Mouse (Mus musculus) T-cell, adult 2 months (primary cell): ENCODE results near the gene Loxl3.

Experiments used
- DNase-seq: peaks from one replicate; pipeline ENCODE4 v3.0.0; 2022; ENCODE audit warnings: low spot score

Gene Loxl3

GRCm38 (mm10) chr6:83017190-83017589 is 16.8 kb upstream of the Loxl3 start:
- no peak for DNase-seq

- no peak for DNase-seq
These were observed 14.9 kb upstream of the Loxl3 start for GRCm38 (mm10) chr6:83019044-83019443.

GRCm38 (mm10) chr6:83020121-83020520 is 13.9 kb upstream of the Loxl3 start:
- no peak for DNase-seq

DNA sequence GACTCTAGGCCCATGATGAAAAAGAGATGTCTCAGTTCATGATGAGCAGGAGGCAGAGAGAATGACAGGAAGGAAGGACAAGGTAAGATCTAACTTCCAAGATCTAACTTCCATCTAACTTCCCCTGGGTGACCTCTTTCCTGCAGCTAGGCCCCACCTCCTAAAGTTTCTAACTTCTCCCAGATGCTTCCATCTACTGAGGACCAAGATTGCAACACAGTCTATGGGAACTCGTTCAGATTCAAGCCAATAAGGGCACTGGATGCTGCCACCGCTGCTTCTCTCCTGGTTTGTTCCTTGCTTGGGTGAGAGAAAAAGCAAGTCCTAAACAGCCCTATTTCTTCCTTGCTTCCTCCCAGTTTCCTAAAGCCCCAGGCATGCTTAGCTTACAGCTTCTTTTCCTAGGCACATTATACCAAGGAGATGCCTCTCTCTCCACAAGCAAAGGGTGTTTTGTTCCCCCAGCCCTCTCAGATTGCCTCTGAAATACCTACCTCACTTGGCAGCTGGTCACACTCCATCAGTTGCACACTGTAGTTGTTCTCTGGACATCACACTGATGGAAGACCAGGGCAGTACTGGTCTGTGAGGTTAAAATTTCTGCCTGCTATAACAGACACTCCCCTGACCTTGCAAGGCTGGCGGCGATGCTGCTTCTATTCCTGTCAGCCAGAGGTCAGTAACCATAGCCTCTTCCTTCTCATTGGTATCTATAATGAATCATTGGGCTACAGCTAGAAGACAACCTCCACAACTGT is 13.0 kb upstream of the Loxl3 start:
- DNase-seq, result no peak

DNA sequence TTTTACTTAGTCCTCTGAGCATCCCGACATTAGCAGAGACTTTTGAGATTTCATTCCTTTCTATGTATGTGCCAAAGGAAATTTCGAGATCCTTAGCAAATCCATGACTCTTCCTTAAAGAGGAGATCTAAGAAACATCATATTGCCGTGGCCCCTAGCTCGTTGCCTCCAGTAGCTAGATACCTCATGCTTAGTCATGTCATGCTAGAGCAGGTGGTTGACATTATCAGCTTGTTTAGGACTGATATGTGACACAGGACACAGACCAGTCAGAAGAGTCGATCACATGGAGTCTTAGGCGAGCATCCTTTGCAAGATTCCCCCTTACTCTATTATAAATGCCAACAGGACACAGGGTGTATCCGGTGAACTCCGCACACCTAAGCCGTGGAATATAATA is 11.0 kb upstream of the Loxl3 start:
- no peak for DNase-seq

GRCm38 (mm10) chr6:83023786-83024185 is 10.2 kb upstream of the Loxl3 start:
- DNase-seq, result no peak

- no peak for DNase-seq
These were observed 9.6 kb upstream of the Loxl3 start for GRCm38 (mm10) chr6:83024421-83024820.

DNA sequence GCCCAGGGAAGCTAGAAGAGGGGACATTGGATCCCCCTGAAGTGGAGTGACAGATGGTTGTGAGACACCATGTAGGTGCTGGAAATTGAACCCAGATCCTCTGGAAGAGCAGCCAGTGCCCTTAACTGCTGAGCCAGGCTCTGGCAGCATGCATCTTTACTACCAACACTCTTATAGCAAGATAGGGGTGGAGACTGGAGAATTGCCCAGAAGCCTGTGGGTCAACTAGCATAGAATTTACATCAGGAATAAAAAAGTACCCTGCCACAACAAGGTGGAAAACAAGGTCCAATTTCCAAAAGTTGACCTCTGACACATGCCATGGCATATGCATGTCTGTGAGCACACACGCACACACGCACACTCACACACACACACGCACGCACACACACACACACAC is 8.8 kb upstream of the Loxl3 start:
- no peak for DNase-seq

GRCm38 (mm10) chr6:83027293-83027692 is 6.7 kb upstream of the Loxl3 start:
- no peak for DNase-seq

DNA sequence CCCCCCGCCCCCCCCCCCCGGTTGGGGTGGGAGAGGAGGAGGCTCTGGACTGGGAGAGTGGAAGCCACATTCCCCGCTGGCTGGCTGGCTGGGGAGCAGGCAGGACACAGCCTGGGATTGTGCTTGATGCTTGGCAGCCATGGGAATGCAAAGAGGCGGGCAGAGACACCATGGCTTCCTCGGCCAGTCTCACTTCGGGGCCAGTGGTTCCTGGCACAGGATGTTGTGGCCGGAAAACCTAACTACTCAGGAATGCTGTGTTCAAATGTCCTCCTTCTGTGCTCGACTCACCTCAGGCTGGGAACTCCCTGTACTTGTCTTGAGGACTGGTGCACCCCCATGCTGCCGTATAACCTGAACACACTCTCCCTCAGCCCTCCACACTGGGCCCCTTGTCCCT is 6.3 kb upstream of the Loxl3 start:
- no peak for DNase-seq

DNA sequence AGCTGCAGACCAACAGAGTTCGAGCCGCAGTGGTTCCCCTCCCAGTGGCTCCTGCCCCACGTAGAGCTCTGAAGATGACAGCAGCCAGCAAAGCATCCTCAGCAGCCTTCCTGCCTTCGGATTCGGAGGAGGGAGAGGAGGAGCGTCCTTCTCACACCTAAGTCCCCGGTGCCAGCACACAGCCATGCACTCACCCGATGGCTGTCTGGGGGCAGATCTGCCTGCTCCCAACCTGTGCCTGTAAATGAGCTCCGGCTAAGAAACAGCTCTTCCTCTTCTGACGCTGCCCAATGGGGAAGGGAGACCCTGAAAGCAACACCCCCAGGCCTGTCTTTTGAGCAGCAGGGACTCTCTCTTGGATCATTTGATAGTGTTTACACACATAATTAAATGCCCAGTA is 4.2 kb upstream of the Loxl3 start:
- DNase-seq, result no peak

DNA sequence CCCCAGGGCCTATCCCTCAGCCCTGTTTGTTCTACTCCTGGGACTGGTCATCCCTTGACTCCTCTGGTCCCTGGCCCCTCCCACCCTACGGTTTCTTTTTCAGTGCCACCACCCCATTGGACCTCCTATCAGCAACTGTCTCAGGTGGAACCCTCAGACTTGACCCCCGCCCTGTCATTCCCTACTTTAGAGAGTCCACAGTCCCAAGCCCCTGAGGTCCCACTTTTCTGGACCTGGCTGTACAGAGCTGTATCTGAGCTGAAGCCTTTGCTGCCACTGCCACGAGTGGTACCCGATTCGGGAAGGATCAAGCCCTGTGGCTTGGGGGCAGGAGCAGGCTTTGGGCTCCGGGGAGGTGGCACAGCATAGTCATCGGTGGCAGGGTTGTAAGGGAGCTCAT is 2.9 kb upstream of the Loxl3 start:
- no peak for DNase-seq

GRCm38 (mm10) chr6:83031921-83032590 is 1.9 kb upstream of the Loxl3 start:
- no peak for DNase-seq

DNA sequence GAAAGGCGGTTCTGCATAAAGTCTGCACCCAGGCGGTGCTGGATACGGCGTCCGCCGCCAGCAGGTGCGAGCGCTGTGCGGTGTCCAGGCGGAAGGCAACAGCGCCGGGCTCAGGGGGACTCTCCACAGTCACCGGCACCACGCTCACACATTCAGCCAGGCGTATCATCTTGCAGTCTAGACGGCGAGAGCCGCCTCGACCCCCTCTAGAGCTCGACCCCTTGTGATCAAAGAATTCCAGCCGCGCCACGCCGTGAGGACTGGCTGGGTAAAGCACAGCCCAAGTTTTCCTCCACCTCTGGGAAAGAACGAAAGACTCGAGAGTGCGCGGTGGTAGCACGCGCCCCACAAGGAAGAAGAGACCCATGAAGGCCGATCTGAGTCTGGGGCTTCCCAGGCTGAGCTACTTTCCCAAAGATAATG is 1.2 kb upstream of the Loxl3 start:
- peak; percentile 41 for DNase-seq

DNA sequence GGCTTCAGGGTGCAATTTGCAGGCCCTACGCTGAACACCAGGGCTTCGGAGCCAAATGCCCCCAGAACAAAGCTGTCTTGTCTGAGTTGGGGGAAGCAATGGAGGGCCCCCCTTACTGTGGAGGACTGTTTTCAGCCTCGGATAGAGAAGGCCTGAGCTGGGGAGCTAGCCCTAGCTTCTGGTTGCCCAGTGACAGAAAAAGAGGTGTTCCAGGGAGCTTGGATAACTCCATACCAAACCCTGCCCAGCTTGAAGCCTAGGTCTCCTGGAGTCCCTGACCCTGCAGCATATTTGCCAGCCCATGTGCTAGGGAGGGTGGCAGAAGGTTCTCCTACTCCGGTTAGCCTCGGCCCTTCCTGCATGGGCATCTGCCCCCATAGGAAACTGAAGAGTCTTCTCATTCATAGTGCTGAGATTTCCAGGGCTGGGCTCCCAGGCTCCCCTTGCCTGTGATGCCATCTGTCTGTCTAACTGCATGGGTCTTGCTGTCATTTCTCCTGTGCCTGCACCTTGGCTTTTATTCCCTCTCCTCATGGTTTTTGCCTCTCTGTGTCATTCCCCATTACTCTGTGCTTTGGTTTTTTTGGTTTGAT is 586 bp downstream of the Loxl3 start:
- DNase-seq, result no peak

GRCm38 (mm10) chr6:83037188-83037587 is 3.2 kb downstream of the Loxl3 start:
- no peak for DNase-seq

GRCm38 (mm10) chr6:83038496-83039012 is 4.6 kb downstream of the Loxl3 start:
- peak; percentile 87 for DNase-seq

GRCm38 (mm10) chr6:83040601-83041000 is 6.6 kb downstream of the Loxl3 start:
- no peak for DNase-seq

GRCm38 (mm10) chr6:83043561-83043960 is 9.6 kb downstream of the Loxl3 start:
- no peak for DNase-seq

DNA sequence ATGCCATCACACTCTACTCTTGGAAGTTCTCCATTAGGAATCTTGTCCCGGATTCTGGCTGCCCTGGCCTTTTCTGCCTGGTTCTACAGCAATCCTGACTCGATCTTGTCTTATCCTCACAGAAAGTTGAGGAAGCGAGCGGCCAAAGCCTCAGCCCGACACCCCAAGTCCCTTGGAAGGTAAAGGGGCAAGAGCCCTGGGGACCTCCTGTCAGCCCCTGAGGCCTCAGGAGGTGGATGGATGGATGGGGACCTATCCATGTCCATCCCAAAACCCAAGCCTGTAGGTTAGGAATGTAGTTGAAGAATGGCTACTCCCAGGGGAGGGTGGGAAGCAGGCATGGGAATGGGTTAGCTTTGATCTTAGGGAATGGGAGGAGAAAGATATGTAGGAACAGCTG is 10.0 kb downstream of the Loxl3 start:
- no peak for DNase-seq

GRCm38 (mm10) chr6:83044742-83045141 is 10.8 kb downstream of the Loxl3 start:
- DNase-seq, result no peak

DNA sequence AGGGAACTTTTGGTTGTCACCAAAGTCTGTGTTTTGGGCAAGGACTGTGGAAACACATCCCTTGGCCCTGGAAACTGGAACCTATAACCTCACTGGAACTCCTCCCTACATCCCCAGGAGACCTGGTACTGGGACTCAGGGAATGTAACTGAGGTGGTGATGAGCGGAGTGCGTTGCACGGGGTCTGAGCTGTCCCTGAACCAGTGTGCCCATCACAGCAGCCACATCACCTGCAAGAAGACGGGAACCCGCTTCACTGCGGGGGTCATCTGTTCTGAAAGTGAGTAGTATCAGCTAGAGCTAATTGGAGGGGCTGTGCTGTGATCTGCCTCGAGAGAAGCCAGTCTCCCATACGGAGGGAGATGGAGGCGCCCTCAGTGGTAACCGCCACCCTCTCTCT is 15.4 kb downstream of the Loxl3 start:
- DNase-seq, result no peak
